Mouse (Mus musculus): ENCODE measurements at regions not wholly inside any gene's neighbourhood (a gene's known extent, or its start where the extent isn't known, plus 50 kb on each side); places are given as distances from the start of the nearest gene placed in this dataset.

DNA sequence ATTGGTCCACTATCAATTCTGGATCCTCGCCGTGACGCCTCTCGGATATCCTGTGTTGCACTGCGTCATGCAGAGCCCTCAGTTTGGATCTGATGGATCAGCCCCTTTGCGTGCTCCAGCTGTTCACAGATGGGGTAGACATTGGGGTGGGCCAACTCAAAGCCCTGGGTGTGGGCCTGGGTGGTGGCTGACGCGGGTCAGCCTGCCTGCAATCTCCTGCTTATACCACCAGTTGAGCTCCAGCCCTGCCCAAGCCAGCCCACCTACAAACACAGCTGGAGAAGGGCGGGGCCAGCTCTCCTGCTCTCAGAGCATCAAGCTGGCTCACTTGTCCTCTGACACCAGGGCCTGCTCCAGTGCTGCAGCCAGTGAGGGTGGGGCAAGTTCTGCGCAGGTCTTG lies 73.1 kb downstream of the Rps15a start:
- ATAC-seq (replicated peaks; ENCODE audit: extremely low read depth, insufficient read depth, low FRiP score): no peak
- Histone ChIP-seq H3K9me3 (replicated peaks; ENCODE audit: control insufficient read depth, low read length) (no peaks in the 10 kb centered on the region), H3K4me2 (ENCODE audit: low read depth, low read length) (no peak overlapping the region), H3K4me3 (ENCODE audit: low read length) (no peak overlapping the region), H3K9ac (ENCODE audit: low read length) (no peak overlapping the region), H3K27me3 (ENCODE audit: control insufficient read depth, insufficient read depth, low read length) (no peaks in the 10 kb centered on the region), H3K4me1 (ENCODE audit: control insufficient read depth, insufficient read depth, low read length) (no peaks in the 10 kb centered on the region), H3K27ac (ENCODE audit: low read length) (no peak overlapping the region), H3K36me3 (ENCODE audit: control insufficient read depth, insufficient read depth) (no peaks in the 10 kb centered on the region)
- 53% methylated on average over 10 of the region's 10 CpGs for WGBS

GRCm38 (mm10) chr7:118039862-118040261 lies 76.1 kb downstream of the Rps15a start:
- Histone ChIP-seq H3K27me3 (ENCODE audit: control insufficient read depth, insufficient read depth, low read length) (no peaks in the 10 kb centered on the region), H3K4me3 (ENCODE audit: low read length) (no peak overlapping the region), H3K4me1 (ENCODE audit: control insufficient read depth, insufficient read depth, low read length) (no peaks in the 10 kb centered on the region), H3K9me3 (replicated peaks; ENCODE audit: control insufficient read depth, low read length) (no peaks in the 10 kb centered on the region), H3K36me3 (ENCODE audit: control insufficient read depth, insufficient read depth) (no peaks in the 10 kb centered on the region), H3K27ac (ENCODE audit: low read length) (no peak overlapping the region), H3K9ac (ENCODE audit: low read length) (no peak overlapping the region), H3K4me2 (ENCODE audit: low read depth, low read length) (no peak overlapping the region)
- no peak for ATAC-seq (replicated peaks; ENCODE audit: extremely low read depth, insufficient read depth, low FRiP score)
- WGBS: 67% methylated on average over 4 of the region's 4 CpGs

DNA sequence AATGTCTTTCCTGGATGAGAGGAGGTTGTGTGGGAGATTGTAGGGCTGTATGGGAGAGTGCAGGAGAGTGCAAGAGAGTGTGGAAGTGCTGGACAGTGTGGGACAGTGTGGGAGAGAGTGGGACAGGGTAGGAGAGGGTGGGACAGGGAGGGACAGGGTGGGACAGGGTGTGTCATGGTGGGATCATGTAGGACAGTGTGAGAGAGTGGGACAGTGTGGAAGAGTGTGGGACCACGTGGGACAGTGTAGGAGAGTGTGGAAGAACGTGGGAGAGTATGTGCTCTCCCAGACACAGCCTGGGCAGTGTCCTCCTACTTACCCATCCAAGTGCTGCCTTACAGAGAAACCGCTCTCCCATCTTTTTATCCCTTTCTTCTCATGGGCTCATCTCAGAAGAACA lies 78.9 kb downstream of the Rps15a start:
- no peak for ATAC-seq (replicated peaks; ENCODE audit: extremely low read depth, insufficient read depth, low FRiP score)

GRCm38 (mm10) chr7:118026106-118026526 lies 89.9 kb downstream of the Rps15a start:
- Histone ChIP-seq H3K27ac (ENCODE audit: low read length) (no peak overlapping the region), H3K4me2 (ENCODE audit: low read depth, low read length) (no peak overlapping the region), H3K36me3 (ENCODE audit: control insufficient read depth, insufficient read depth) (no peaks in the 10 kb centered on the region), H3K9me3 (replicated peaks; ENCODE audit: control insufficient read depth, low read length) (no peaks in the 10 kb centered on the region), H3K9ac (ENCODE audit: low read length) (no peak overlapping the region), H3K4me3 (ENCODE audit: low read length) (no peak overlapping the region), H3K27me3 (ENCODE audit: control insufficient read depth, insufficient read depth, low read length) (no peaks in the 10 kb centered on the region), H3K4me1 (ENCODE audit: control insufficient read depth, insufficient read depth, low read length) (no peaks in the 10 kb centered on the region)
- ATAC-seq (replicated peaks; ENCODE audit: extremely low read depth, insufficient read depth, low FRiP score): no peak
- WGBS: 10% methylated on average over 10 of the region's 10 CpGs

More for the DNA sequence above, 78.9 kb downstream of the Rps15a start:
- Histone ChIP-seq H3K36me3 (ENCODE audit: control insufficient read depth, insufficient read depth) (no peaks in the 10 kb centered on the region), H3K4me2 (ENCODE audit: low read depth, low read length) (no peak overlapping the region), H3K9me3 (replicated peaks; ENCODE audit: control insufficient read depth, low read length) (no peaks in the 10 kb centered on the region), H3K27me3 (ENCODE audit: control insufficient read depth, insufficient read depth, low read length) (no peaks in the 10 kb centered on the region), H3K4me3 (ENCODE audit: low read length) (no peak overlapping the region), H3K9ac (ENCODE audit: low read length) (no peak overlapping the region), H3K4me1 (ENCODE audit: control insufficient read depth, insufficient read depth, low read length) (no peaks in the 10 kb centered on the region), H3K27ac (ENCODE audit: low read length) (no peak overlapping the region)
- WGBS: 49% methylated on average over 3 of the region's 3 CpGs

- no peak overlapping the region for H3K4me3 ChIP-seq (ENCODE audit: low read length)
- H3K4me2 ChIP-seq (ENCODE audit: low read depth, low read length): no peak overlapping the region
- H3K27ac ChIP-seq (ENCODE audit: low read length): no peak overlapping the region
- no peaks in the 10 kb centered on the region for H3K4me1 ChIP-seq (ENCODE audit: control insufficient read depth, insufficient read depth, low read length)
- no peak overlapping the region for H3K9ac ChIP-seq (ENCODE audit: low read length)
- H3K27me3 ChIP-seq (ENCODE audit: control insufficient read depth, insufficient read depth, low read length): no peaks in the 10 kb centered on the region
- H3K9me3 ChIP-seq (replicated peaks; ENCODE audit: control insufficient read depth, low read length): no peaks in the 10 kb centered on the region
- WGBS: 72% methylated on average over 7 of the region's 7 CpGs
- no peaks in the 10 kb centered on the region for H3K36me3 ChIP-seq (ENCODE audit: control insufficient read depth, insufficient read depth)
- ATAC-seq (replicated peaks; ENCODE audit: extremely low read depth, insufficient read depth, low FRiP score): no peak
Observed at GRCm38 (mm10) chr7:118004620-118005019, 111.4 kb downstream of the Rps15a start.

- Histone ChIP-seq H3K9ac (ENCODE audit: low read length) (no peak overlapping the region), H3K27ac (ENCODE audit: low read length) (no peak overlapping the region), H3K36me3 (ENCODE audit: control insufficient read depth, insufficient read depth) (no peaks in the 10 kb centered on the region), H3K4me1 (ENCODE audit: control insufficient read depth, insufficient read depth, low read length) (no peaks in the 10 kb centered on the region), H3K9me3 (replicated peaks; ENCODE audit: control insufficient read depth, low read length) (no peaks in the 10 kb centered on the region), H3K4me3 (ENCODE audit: low read length) (no peak overlapping the region), H3K27me3 (ENCODE audit: control insufficient read depth, insufficient read depth, low read length) (no peaks in the 10 kb centered on the region), H3K4me2 (ENCODE audit: low read depth, low read length) (no peak overlapping the region)
- no peak for ATAC-seq (replicated peaks; ENCODE audit: extremely low read depth, insufficient read depth, low FRiP score)
- WGBS: 72% methylated on average over 3 of the region's 3 CpGs
Observed at GRCm38 (mm10) chr7:118001881-118002280, 114.1 kb downstream of the Rps15a start.

- Histone ChIP-seq H3K27ac (ENCODE audit: low read length) (no peak overlapping the region), H3K9ac (ENCODE audit: low read length) (no peak overlapping the region), H3K9me3 (replicated peaks; ENCODE audit: control insufficient read depth, low read length) (no peaks in the 10 kb centered on the region), H3K36me3 (ENCODE audit: control insufficient read depth, insufficient read depth) (no peaks in the 10 kb centered on the region), H3K4me2 (ENCODE audit: low read depth, low read length) (no peak overlapping the region), H3K4me3 (ENCODE audit: low read length) (no peak overlapping the region), H3K27me3 (ENCODE audit: control insufficient read depth, insufficient read depth, low read length) (no peaks in the 10 kb centered on the region), H3K4me1 (ENCODE audit: control insufficient read depth, insufficient read depth, low read length) (no peaks in the 10 kb centered on the region)
- ATAC-seq (replicated peaks; ENCODE audit: extremely low read depth, insufficient read depth, low FRiP score): no peak
- WGBS: 6% methylated on average over 4 of the region's 4 CpGs
Observed at GRCm38 (mm10) chr7:118001121-118001520, 114.9 kb downstream of the Rps15a start.

DNA sequence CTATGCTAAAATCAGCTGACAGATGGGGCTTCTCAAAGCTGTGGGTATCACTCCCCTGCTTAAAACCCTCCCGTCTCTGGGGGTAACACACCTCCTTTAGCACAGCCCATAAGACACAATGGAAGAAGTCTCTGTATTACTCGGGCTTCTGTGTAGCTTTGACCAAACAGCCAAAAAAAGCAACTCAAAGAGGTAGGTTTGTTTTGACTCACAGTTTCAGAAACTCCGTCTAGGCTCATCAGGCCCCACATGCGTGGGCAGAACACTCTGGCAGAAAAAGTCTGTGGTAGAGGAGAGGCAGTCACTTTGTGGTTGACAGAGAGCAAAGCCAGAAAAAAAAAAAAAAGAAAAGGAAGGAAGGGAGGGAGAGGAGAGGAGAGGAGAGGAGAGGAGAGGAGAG lies 133.8 kb downstream of the Rps15a start:
- Histone ChIP-seq H3K9ac (ENCODE audit: low read length) (no peak overlapping the region), H3K27ac (ENCODE audit: low read length) (no peak overlapping the region), H3K27me3 (ENCODE audit: control insufficient read depth, insufficient read depth, low read length) (no peaks in the 10 kb centered on the region), H3K4me3 (ENCODE audit: low read length) (no peak overlapping the region), H3K4me1 (ENCODE audit: control insufficient read depth, insufficient read depth, low read length) (no peaks in the 10 kb centered on the region), H3K9me3 (replicated peaks; ENCODE audit: control insufficient read depth, low read length) (no peaks in the 10 kb centered on the region), H3K36me3 (ENCODE audit: control insufficient read depth, insufficient read depth) (no peaks in the 10 kb centered on the region), H3K4me2 (ENCODE audit: low read depth, low read length) (no peak overlapping the region)
- WGBS: 62% methylated on average over 4 of the region's 4 CpGs
- ATAC-seq (replicated peaks; ENCODE audit: extremely low read depth, insufficient read depth, low FRiP score): no peak

DNA sequence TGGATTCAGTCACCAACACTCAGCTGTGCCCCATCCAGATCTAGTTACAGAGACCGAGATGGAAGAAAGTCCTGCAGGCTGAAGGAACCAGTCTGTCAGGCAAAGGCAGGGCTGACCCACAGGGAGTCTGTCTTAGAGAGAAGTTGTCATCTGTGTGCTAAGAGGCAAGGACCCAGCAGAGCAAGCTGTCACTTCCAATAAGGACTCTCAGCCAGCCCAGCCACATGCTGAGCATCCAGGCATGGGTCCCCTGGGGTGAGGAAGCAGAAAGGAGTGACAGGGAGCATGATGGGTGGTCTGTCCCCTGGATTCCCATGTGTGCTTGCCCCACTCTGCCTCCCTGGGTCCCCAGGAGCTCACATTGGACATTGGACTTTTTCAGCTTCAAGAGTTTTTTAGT lies 144.8 kb downstream of the Rps15a start:
- no peak overlapping the region for H3K9ac ChIP-seq (ENCODE audit: low read length)
- no peaks in the 10 kb centered on the region for H3K27me3 ChIP-seq (ENCODE audit: control insufficient read depth, insufficient read depth, low read length)
- H3K27ac ChIP-seq (ENCODE audit: low read length): no peak overlapping the region
- H3K4me1 ChIP-seq (ENCODE audit: control insufficient read depth, insufficient read depth, low read length): no peaks in the 10 kb centered on the region
- no peaks in the 10 kb centered on the region for H3K9me3 ChIP-seq (replicated peaks; ENCODE audit: control insufficient read depth, low read length)
- WGBS: 10% methylated on average over 1 of the region's 1 CpGs
- no peak overlapping the region for H3K4me2 ChIP-seq (ENCODE audit: low read depth, low read length)
- no peak for ATAC-seq (replicated peaks; ENCODE audit: extremely low read depth, insufficient read depth, low FRiP score)
- no peak overlapping the region for H3K4me3 ChIP-seq (ENCODE audit: low read length)
- H3K36me3 ChIP-seq (ENCODE audit: control insufficient read depth, insufficient read depth): no peaks in the 10 kb centered on the region

DNA sequence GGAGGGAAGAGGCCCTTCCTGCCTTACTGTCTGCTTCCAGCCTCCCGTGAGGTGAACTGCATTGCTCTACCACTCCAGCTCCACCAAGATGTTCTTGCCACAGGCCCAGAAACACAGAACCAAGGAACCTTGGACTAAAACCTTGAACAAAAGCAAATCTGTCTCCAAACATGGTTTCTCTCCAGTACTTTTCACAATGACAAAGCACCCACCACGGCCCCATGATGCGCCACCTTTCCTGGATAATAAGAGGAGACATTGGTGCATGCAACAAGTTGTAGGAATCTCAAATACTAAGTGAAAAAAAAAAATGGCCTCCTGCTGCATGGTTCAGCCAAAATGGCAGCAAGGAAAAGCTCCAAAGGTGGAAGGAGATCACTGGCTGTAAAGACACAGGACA lies 172.6 kb downstream of the Rps15a start:
- H3K4me1 ChIP-seq (ENCODE audit: control insufficient read depth, insufficient read depth, low read length): no peaks in the 10 kb centered on the region
- 87% methylated on average over 3 of the region's 3 CpGs for WGBS
- H3K4me2 ChIP-seq (ENCODE audit: low read depth, low read length): no peak overlapping the region
- H3K4me3 ChIP-seq (ENCODE audit: low read length): no peak overlapping the region
- no peaks in the 10 kb centered on the region for H3K9me3 ChIP-seq (replicated peaks; ENCODE audit: control insufficient read depth, low read length)
- no peak overlapping the region for H3K9ac ChIP-seq (ENCODE audit: low read length)
- no peak overlapping the region for H3K27ac ChIP-seq (ENCODE audit: low read length)
- no peaks in the 10 kb centered on the region for H3K36me3 ChIP-seq (ENCODE audit: control insufficient read depth, insufficient read depth)
- H3K27me3 ChIP-seq (ENCODE audit: control insufficient read depth, insufficient read depth, low read length): no peaks in the 10 kb centered on the region
- ATAC-seq (replicated peaks; ENCODE audit: extremely low read depth, insufficient read depth, low FRiP score): no peak

Data from heart, embryonic 16.5 days (tissue).